Mouse (Mus musculus): ENCODE measurements around the gene Rnf115. TPM values are rescaled to one million over a fixed set of nuclear protein-coding genes. Genes with fewer than 3 reads are reported as not detected.
"Not testable (repeated sequence)": the region's sequence is repeated elsewhere in the genome, so short reads cannot be mapped to it uniquely, and the experiment has no call there.

Rnf115 gene
- polyA plus RNA-seq, 1 experiment from 2014 or later = 74.8 TPM

GRCm38 (mm10) chr3:96730785-96731184 is 3.3 kb downstream of the Rnf115 start:
- no peaks in the 10 kb centered on the region for H3K27me3 ChIP-seq
- TF ChIP-seq CTCF (IDR thresholded peaks at IDR 0.05) = no peak
- POLR2A ChIA-PET = interaction anchor here (1.2 kb wide), 1 partner anchor 27 kb away, joined by 3 read pairs; no protein-coding TSS in a partner anchor
- DNase-seq (ENCODE audit: low read depth, low spot score) (no peak), ATAC-seq (no peak)
- in situ Hi-C loops (cut with MboI; ENCODE audit: low pct_unique_long_range_greater_than_20kb) = no loop called here
- CTCF ChIA-PET = interaction anchor here (2.0 to 2.1 kb wide), 2 partner anchors 10 to 12 kb away, joined by 5 to 7 read pairs; no protein-coding TSS in a partner anchor

GRCm38 (mm10) chr3:96733984-96734383 is 6.5 kb downstream of the Rnf115 start:
- ATAC-seq (no peak), DNase-seq (ENCODE audit: low read depth, low spot score) (no peak)
- in situ Hi-C loops (cut with MboI; ENCODE audit: low pct_unique_long_range_greater_than_20kb) = no loop called here
- POLR2A ChIA-PET = no interaction called here
- H3K27me3 ChIP-seq = no peaks in the 10 kb centered on the region
- CTCF ChIA-PET = interaction anchor here (0.7 to 1.2 kb wide), 2 partner anchors 25 to 29 kb away, joined by 3 read pairs; no protein-coding TSS in a partner anchor
- TF ChIP-seq CTCF (IDR thresholded peaks at IDR 0.05) = no peak

- H3K27me3 ChIP-seq = no peaks in the 10 kb centered on the region
- DNase-seq (ENCODE audit: low read depth, low spot score) (no peak), ATAC-seq (no peak)
- ChIA-PET POLR2A (interaction anchor here (0.6 kb wide), 1 partner anchor 29 kb away, joined by 3 read pairs; no protein-coding TSS in a partner anchor), CTCF (interaction anchor here (0.7 kb wide), 1 partner anchor 14 kb away, joined by 3 read pairs; no protein-coding TSS in a partner anchor)
- TF ChIP-seq CTCF (IDR thresholded peaks at IDR 0.05) = no peak
- in situ Hi-C loops (cut with MboI; ENCODE audit: low pct_unique_long_range_greater_than_20kb) = no loop called here
Measured at GRCm38 (mm10) chr3:96735200-96735599, 7.7 kb downstream of the Rnf115 start.

- in situ Hi-C loops (cut with MboI; ENCODE audit: low pct_unique_long_range_greater_than_20kb) = no loop called here
Measured at GRCm38 (mm10) chr3:96737013-96737740, 9.7 kb downstream of the Rnf115 start.

GRCm38 (mm10) chr3:96737995-96738394 is 10.5 kb downstream of the Rnf115 start:
- in situ Hi-C loops (cut with MboI; ENCODE audit: low pct_unique_long_range_greater_than_20kb) = no loop called here
- TF ChIP-seq CTCF (IDR thresholded peaks at IDR 0.05) = peak; percentile 69
- DNase-seq (ENCODE audit: low read depth, low spot score) (no peak), ATAC-seq (peak; percentile 53)
- ChIA-PET CTCF (interaction anchor here (0.6 to 1.4 kb wide), 7 partner anchors 8 to 1223 kb away, joined by 3 to 8 read pairs (median 3); no protein-coding TSS in a partner anchor), POLR2A (no interaction called here)
- no peaks in the 10 kb centered on the region for H3K27me3 ChIP-seq

More at GRCm38 (mm10) chr3:96737013-96737740, 9.7 kb downstream of the Rnf115 start:
- ChIA-PET CTCF (interaction anchor here (0.6 to 1.4 kb wide), 8 partner anchors 8 to 1222 kb away, joined by 3 to 8 read pairs (median 3); no protein-coding TSS in a partner anchor), POLR2A (no interaction called here)
- no peaks in the 10 kb centered on the region for H3K27me3 ChIP-seq
- no peak for ATAC-seq
- no peak for TF ChIP-seq CTCF (IDR thresholded peaks at IDR 0.05)
- no peak for DNase-seq (ENCODE audit: low read depth, low spot score)

- ATAC-seq; H3K27me3 ChIP-seq; in situ Hi-C loops (cut with MboI; ENCODE audit: low pct_unique_long_range_greater_than_20kb); POLR2A ChIA-PET; DNase-seq (ENCODE audit: low read depth, low spot score): not testable (repeated sequence)
- CTCF ChIA-PET = interaction anchor here (0.6 to 1.8 kb wide), 7 partner anchors 10 to 116 kb away, joined by 3 to 6 read pairs (median 3); no protein-coding TSS in a partner anchor
- TF ChIP-seq CTCF (IDR thresholded peaks at IDR 0.05) = peak; percentile 61
Measured at GRCm38 (mm10) chr3:96740279-96740678, 12.8 kb downstream of the Rnf115 start.

GRCm38 (mm10) chr3:96744348-96744747 is 16.9 kb downstream of the Rnf115 start:
- ChIA-PET CTCF (no interaction called here), POLR2A (no interaction called here)
- in situ Hi-C loops (cut with MboI; ENCODE audit: low pct_unique_long_range_greater_than_20kb) = no loop called here
- DNase-seq (ENCODE audit: low read depth, low spot score) (no peak), ATAC-seq (no peak)
- TF ChIP-seq CTCF (IDR thresholded peaks at IDR 0.05) = no peak
- no peaks in the 10 kb centered on the region for H3K27me3 ChIP-seq

- ATAC-seq = no peak
- TF ChIP-seq CTCF (IDR thresholded peaks at IDR 0.05) = no peak
- H3K27me3 ChIP-seq = no peaks in the 10 kb centered on the region
- DNase-seq (ENCODE audit: low read depth, low spot score) = no peak
- in situ Hi-C loops (cut with MboI; ENCODE audit: low pct_unique_long_range_greater_than_20kb) = no loop called here
- CTCF ChIA-PET = interaction anchor here (0.8 to 1.8 kb wide), 5 partner anchors 9 to 26 kb away, joined by 3 to 8 read pairs (median 5); no protein-coding TSS in a partner anchor
- POLR2A ChIA-PET = no interaction called here
Measured at GRCm38 (mm10) chr3:96746829-96747228, 19.4 kb downstream of the Rnf115 start.

GRCm38 (mm10) chr3:96755935-96756334 is 28.5 kb downstream of the Rnf115 start:
- in situ Hi-C loops (cut with MboI; ENCODE audit: low pct_unique_long_range_greater_than_20kb) = no loop called here
- CTCF ChIA-PET = interaction anchor here (1.3 to 6.3 kb wide), 2 partner anchors 8 to 18 kb away, joined by 4 to 34 read pairs; no protein-coding TSS in a partner anchor
- POLR2A ChIA-PET = interaction anchor here (0.9 kb wide), 1 partner anchor 13 kb away, joined by 3 read pairs; no protein-coding TSS in a partner anchor
- DNase-seq (ENCODE audit: low read depth, low spot score) (no peak), ATAC-seq (no peak)
- no peaks in the 10 kb centered on the region for H3K27me3 ChIP-seq
- TF ChIP-seq CTCF (IDR thresholded peaks at IDR 0.05) = no peak

- no peak for DNase-seq (ENCODE audit: low read depth, low spot score)
- ATAC-seq = no peak
- no peak for TF ChIP-seq CTCF (IDR thresholded peaks at IDR 0.05)
- H3K27me3 ChIP-seq = no peaks in the 10 kb centered on the region
- ChIA-PET CTCF (interaction anchor here (1.4 to 6.3 kb wide), 3 partner anchors 7 to 11 kb away, joined by 5 to 34 read pairs (median 6); no protein-coding TSS in a partner anchor), POLR2A (interaction anchor here (0.5 kb wide), 1 partner anchor 1240 kb away, joined by 3 read pairs; no protein-coding TSS in a partner anchor)
- in situ Hi-C loops (cut with MboI; ENCODE audit: low pct_unique_long_range_greater_than_20kb) = no loop called here
Measured at GRCm38 (mm10) chr3:96757691-96758090, 30.2 kb downstream of the Rnf115 start.

- in situ Hi-C loops (cut with MboI; ENCODE audit: low pct_unique_long_range_greater_than_20kb) = no loop called here
Measured at GRCm38 (mm10) chr3:96759695-96760094, 32.2 kb downstream of the Rnf115 start.

More at GRCm38 (mm10) chr3:96759695-96760094, 32.2 kb downstream of the Rnf115 start:
- ChIA-PET POLR2A (no interaction called here), CTCF (interaction anchor here (1.0 kb wide), 1 partner anchor 18 kb away, joined by 3 read pairs; no protein-coding TSS in a partner anchor)
- no peaks in the 10 kb centered on the region for H3K27me3 ChIP-seq
- TF ChIP-seq CTCF (IDR thresholded peaks at IDR 0.05) = no peak
- DNase-seq (ENCODE audit: low read depth, low spot score) (no peak), ATAC-seq (no peak)
